Mouse (Mus musculus) lung, embryonic 14.5 days (tissue): Measurements from ENCODE around the gene Camk2d. TPM values are rescaled to one million over a fixed set of nuclear protein-coding genes. Genes with fewer than 3 reads are reported as not detected.

Source experiments
- ATAC-seq: fragments of 200-750 bp; cut with Nextera tagmentation; 2 replicates; pipeline ENCODE4 v1.8.0; 2017; ENCODE audit warnings: mild to moderate bottlenecking, moderate TSS enrichment, moderate library complexity; ENCODE audit not compliant: insufficient read depth
- DNase-seq: peaks from one replicate; pipeline ENCODE4 v3.0.0-alpha.2; 2015
- H3K27ac ChIP-seq: fragments of 300-500 bp; sonication (generic); 2 replicates; pipeline ENCODE4 v1.5.1; 2014; ENCODE audit warnings: low read depth, mild to moderate bottlenecking, moderate library complexity
- H3K27me3 ChIP-seq: fragments of 300-500 bp; sonication (generic); 2 replicates; pipeline ENCODE4 v1.6.1; 2014; ENCODE audit warnings: low read length, control low read depth; ENCODE audit not compliant: insufficient read depth
- H3K36me3 ChIP-seq: fragments of 300-500 bp; sonication (generic); 2 replicates; pipeline ENCODE4 v1.6.1; 2014; ENCODE audit warnings: control low read depth; ENCODE audit not compliant: insufficient read depth
- H3K4me1 ChIP-seq: fragments of 300-500 bp; sonication (generic); 2 replicates; pipeline ENCODE4 v1.6.1; 2014; ENCODE audit warnings: antibody characterized with exemption, control low read depth; ENCODE audit not compliant: insufficient read depth
- H3K4me2 ChIP-seq: fragments of 300-500 bp; sonication (generic); 2 replicates; pipeline ENCODE4 v1.6.1; 2014; ENCODE audit warnings: mild to moderate bottlenecking
- H3K4me3 ChIP-seq: fragments of 300-500 bp; sonication (generic); 2 replicates; pipeline ENCODE4 v1.5.1; 2014; ENCODE audit warnings: low read depth, low read length
- H3K9ac ChIP-seq: fragments of 300-500 bp; sonication (generic); 2 replicates; pipeline ENCODE4 v1.6.1; 2014
- H3K9me3 ChIP-seq: fragments of 300-500 bp; sonication (generic); 2 replicates; pipeline ENCODE4 v1.6.1; 2016; ENCODE audit warnings: low read depth, low read length, control low read depth
- CTCF ChIP-seq: IDR thresholded peaks from 2 replicates; pipeline ENCODE4 v1.5.1; 2016; ENCODE audit warnings: antibody characterized with exemption, low read depth
- WGBS: fragments of 180-500 bp; shearing (Covaris S2); extraction: QIAGEN DNeasy Blood & Tissue Kit; methylation state at CpG from one replicate; pipeline ENCODE4 v1.1.7; 2014; 5-methylcytosine and 5-hydroxymethylcytosine counted together
- polyA plus RNA-seq: library from polyadenylated mRNA; unstranded; fragments of >200 nt; fragmentation: Nextera tagmentation; extraction: Ambion mirVana; gene quantifications from 2 replicates; pipeline ENCODE4 v1.2.1, GENCODE M21; 2014

Camk2d gene
- 43.2 and 44.8 TPM in 2 replicates for polyA plus RNA-seq

DNA sequence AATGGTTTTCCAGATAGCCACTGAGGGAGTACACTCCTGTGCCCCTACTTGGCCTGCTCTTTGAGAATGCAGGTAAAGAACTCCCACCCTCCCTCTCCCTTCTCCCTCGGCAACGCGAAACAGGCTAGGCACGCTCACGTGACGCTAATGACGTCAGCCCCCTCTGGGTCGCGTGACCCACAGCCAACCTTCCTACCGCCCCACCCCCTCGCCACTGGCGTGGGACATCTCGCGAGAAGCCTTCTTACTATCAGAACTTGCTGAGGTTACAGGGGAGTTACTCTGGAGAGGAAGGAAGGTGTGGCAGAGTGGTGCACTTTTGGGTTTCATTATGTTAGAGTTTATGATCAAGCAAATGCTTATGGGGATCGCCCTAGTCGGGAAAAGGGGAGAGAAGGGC, at the start of gene Camk2d:
Gene Camk2d (plus strand): TSS at position 217 of the 400 bp plus-strand sequence.
- under 1% methylated on average over 16 of the region's 16 CpGs for WGBS
- Histone ChIP-seq H3K27me3 (no peaks in the 10 kb centered on the region), H3K27ac (peak within 1 kb of the TSS; percentile 99), H3K9ac (peak within 1 kb of the TSS; percentile 90), H3K4me2 (peak within 1 kb of the TSS; percentile 95), H3K9me3 (no peaks in the 10 kb centered on the region), H3K4me3 (peak within 1 kb of the TSS; percentile 80), H3K4me1 (peaks cover 6% of the 10 kb centered on the region; the same call in 1 of the 2 replicates), H3K36me3 (0 out of 2 replicates have a peak, but pooled peaks cover 3% of the 10 kb centered on the region)
- TF ChIP-seq CTCF = no peak
- ATAC-seq (peak; percentile 89), DNase-seq (peak; percentile 98)

DNA sequence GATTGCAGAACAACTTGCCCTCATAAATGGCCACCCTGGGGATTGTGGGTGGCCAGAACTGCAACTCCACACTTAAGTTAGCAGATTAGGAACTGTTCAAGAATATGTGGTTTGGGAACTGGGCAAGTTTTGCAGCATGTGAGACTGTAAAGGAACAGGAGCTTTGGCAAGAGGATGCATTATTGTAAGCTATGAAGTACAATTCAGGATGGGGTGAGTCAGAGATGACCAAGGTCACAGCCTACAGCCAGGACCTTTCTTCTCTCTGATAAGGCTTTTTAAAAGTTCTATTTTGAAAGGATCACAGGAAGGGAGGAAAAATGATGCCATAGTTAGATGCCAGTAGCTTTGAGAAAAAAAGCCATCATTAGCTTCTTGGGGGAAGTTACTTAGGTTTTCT, 48.2 kb upstream of the Camk2d start:
- ATAC-seq = no peak
- no peaks in the 10 kb centered on the region for H3K4me1 ChIP-seq
- no peak overlapping the region for H3K4me2 ChIP-seq
- no peak overlapping the region for H3K27ac ChIP-seq
- TF ChIP-seq CTCF = no peak
- no peaks in the 10 kb centered on the region for H3K27me3 ChIP-seq
- no peaks in the 10 kb centered on the region for H3K36me3 ChIP-seq
- H3K9ac ChIP-seq = no peak overlapping the region
- no peak overlapping the region for H3K4me3 ChIP-seq
- H3K9me3 ChIP-seq = no peaks in the 10 kb centered on the region
- no peak for DNase-seq

DNA sequence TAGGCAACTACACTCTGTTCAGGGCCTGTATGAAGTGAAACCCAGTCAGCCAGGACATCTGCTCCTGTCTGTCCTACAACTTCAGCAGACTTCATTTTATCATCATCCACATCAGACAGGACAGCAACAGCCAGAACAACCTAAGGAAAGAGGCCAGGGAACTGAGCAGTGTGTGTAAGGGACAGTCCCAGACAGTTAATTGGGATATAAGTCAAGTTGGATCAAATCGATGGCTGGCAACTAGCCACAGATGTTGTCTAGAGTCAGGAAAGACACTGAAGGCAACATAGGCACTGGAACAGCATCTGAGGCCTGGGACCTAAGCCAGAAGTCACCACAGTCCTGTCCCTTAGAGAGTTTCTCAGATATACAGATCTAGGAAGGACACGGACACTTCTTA, 32.5 kb upstream of the Camk2d start:
- Histone ChIP-seq H3K36me3 (no peaks in the 10 kb centered on the region), H3K4me3 (no peak overlapping the region), H3K4me2 (no peak overlapping the region), H3K9ac (no peak overlapping the region), H3K27me3 (no peaks in the 10 kb centered on the region), H3K27ac (no peak overlapping the region), H3K4me1 (no peaks in the 10 kb centered on the region), H3K9me3 (no peaks in the 10 kb centered on the region)
- WGBS = 63% methylated on average over 2 of the region's 2 CpGs
- TF ChIP-seq CTCF = no peak
- DNase-seq (peak; percentile 66), ATAC-seq (peak; percentile 83)

DNA sequence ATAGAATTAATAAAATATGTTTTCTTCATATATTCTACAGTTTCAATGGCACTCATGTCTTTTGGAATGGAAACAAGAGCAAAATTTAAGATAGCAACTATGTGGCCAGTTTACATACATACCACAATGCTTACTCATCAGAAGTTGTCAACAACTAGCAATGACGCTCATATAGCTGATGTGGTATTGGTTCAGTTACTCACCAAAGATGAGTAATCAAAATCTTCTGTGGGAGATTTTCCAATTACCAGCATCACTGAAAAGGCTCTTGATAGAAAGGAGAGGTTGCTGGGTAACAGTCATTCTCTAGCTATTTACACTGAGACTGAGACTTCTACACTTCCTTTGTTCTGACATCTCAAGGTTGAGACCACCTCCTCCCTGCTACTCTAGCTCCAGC, 25.5 kb upstream of the Camk2d start:
- Histone ChIP-seq H3K9me3 (no peaks in the 10 kb centered on the region), H3K27me3 (no peaks in the 10 kb centered on the region), H3K4me3 (no peak overlapping the region), H3K27ac (no peak overlapping the region), H3K36me3 (no peaks in the 10 kb centered on the region), H3K4me1 (no peaks in the 10 kb centered on the region), H3K9ac (no peak overlapping the region), H3K4me2 (no peak overlapping the region)
- ATAC-seq = no peak
- 89% methylated on average over 1 of the region's 1 CpGs for WGBS
- no peak for DNase-seq
- TF ChIP-seq CTCF = no peak

DNA sequence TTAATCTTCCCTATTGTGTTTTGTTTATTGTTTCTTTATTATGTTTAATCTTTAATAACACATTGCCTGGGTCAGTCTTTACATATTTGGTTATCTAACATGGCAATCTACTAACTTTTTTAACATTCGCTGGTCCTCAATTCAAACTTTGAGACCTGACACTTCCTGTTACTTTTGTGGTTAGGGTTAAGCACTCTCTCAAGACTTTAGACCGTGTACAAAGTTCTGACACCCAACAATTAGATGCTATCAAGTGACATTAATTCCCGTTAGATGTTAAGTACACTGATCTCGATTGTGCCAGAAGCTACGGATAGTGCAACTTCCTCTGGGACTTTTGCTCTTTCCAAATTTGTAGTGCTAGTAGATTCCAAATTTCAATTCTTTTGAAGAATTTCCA, 23.2 kb upstream of the Camk2d start:
- Histone ChIP-seq H3K9me3 (no peaks in the 10 kb centered on the region), H3K4me2 (no peak overlapping the region), H3K9ac (no peak overlapping the region), H3K27ac (no peak overlapping the region), H3K4me1 (no peaks in the 10 kb centered on the region), H3K4me3 (no peak overlapping the region), H3K27me3 (no peaks in the 10 kb centered on the region), H3K36me3 (no peaks in the 10 kb centered on the region)
- TF ChIP-seq CTCF = no peak
- WGBS = 61% methylated on average over 5 of the region's 5 CpGs
- DNase-seq (no peak), ATAC-seq (no peak)

DNA sequence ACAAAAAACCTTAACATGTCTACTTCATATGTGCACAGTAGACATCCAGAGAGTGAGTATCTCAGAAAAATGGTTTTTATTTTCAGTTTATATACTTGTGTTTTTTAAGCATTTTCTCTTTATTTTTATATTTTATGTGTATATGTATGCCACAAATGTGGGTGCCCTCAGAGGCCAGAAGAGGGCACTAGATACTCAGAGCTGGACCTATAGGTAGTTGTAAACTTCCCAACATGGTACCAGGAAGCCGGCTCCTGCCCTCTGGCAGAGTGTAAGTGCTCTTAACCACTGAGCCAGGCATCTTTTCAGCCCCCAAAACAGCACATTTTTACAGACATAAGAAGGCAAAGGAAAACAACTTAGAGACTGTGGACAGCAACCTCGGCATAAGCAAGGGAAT, 20.2 kb upstream of the Camk2d start:
- ATAC-seq (no peak), DNase-seq (peak; percentile 55)
- Histone ChIP-seq H3K4me1 (no peaks in the 10 kb centered on the region), H3K27ac (no peak overlapping the region), H3K4me2 (no peak overlapping the region), H3K9me3 (no peaks in the 10 kb centered on the region), H3K4me3 (no peak overlapping the region), H3K36me3 (no peaks in the 10 kb centered on the region), H3K9ac (no peak overlapping the region), H3K27me3 (no peaks in the 10 kb centered on the region)
- peak; percentile 40 for TF ChIP-seq CTCF
- 48% methylated on average over 2 of the region's 2 CpGs for WGBS

DNA sequence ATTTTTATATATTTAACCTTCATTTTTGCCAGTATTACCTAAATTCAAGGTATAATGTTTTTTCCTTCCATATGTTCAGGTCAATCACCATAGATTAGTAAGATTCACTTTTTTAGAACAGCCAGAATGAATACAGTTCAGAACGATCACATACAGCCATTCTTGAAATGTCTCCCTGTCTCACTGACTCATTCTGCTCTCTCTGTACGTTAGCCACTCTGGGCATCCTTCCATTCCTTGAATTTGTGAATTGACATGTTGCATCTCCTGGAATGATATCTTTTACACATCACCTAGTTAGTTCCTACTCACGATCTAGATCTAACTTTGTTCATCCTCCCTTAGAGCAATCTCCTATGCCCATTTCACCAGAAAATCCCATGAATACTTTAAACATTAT, 10.0 kb upstream of the Camk2d start:
- Histone ChIP-seq H3K27ac (no peak overlapping the region), H3K36me3 (no peaks in the 10 kb centered on the region), H3K4me2 (no peak overlapping the region), H3K4me3 (no peak overlapping the region), H3K9me3 (no peaks in the 10 kb centered on the region), H3K9ac (no peak overlapping the region), H3K4me1 (no peaks in the 10 kb centered on the region), H3K27me3 (no peaks in the 10 kb centered on the region)
- no peak for TF ChIP-seq CTCF
- DNase-seq (no peak), ATAC-seq (no peak)
- WGBS = 79% methylated on average over 3 of the region's 3 CpGs

DNA sequence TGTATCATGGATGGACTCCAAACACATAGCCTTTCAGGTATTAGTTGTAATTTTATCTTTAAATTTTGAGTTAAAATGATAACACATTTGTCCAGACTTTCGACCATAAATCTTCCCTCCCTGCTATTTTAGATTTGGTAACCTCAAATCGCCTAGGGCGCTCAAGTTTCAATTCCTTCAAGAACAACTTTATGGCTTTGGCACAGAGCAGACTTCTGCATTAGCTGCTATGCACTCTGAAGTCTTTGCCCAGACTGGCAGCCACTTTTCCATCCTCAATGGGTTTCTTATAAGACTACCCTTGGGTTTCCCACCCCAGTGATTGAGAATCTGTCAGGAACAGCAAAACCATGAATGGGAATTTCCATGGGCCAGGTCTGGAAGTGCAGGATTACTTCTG, 8.6 kb upstream of the Camk2d start:
- Histone ChIP-seq H3K9me3 (no peaks in the 10 kb centered on the region), H3K9ac (no peak overlapping the region), H3K4me1 (no peaks in the 10 kb centered on the region), H3K4me3 (no peak overlapping the region), H3K4me2 (no peak overlapping the region), H3K27me3 (no peaks in the 10 kb centered on the region), H3K36me3 (no peaks in the 10 kb centered on the region), H3K27ac (no peak overlapping the region)
- ATAC-seq (no peak), DNase-seq (no peak)
- 68% methylated on average over 3 of the region's 3 CpGs for WGBS
- TF ChIP-seq CTCF = no peak
